Mouse (Mus musculus): ENCODE measurements at regions not wholly inside any gene's neighbourhood (a gene's known extent, or its start where the extent isn't known, plus 50 kb on each side); places are given as distances from the start of the nearest gene placed in this dataset.

DNA sequence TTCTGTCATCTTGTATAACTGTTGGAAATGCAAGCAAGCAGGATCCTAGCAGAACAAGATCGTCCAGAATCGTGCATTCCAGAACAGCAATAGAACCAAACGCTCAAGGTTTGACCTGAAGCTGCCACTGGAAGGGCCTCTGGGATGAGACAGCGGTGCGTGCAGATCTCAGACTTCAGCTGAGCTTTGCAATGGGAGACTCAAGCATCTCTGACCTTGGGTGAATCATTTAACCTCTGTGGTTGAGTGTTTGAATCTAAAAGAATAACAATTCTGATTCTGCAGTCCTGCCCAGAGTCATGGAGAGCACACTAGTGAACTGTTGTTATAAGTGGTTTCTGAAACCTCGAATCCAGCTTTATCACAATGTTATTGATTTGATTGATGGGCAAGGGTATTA, 159.4 kb upstream of the Lef1 start:
- TF ChIP-seq CTCF (IDR thresholded peaks at IDR 0.05; ENCODE audit: control insufficient read depth, insufficient read depth, insufficient read length) (no peak), USF1 (IDR thresholded peaks at IDR 0.05; ENCODE audit: low read depth) (no peak), MAX (IDR thresholded peaks at IDR 0.05) (peak; percentile 46), MYOG (IDR thresholded peaks at IDR 0.05; ENCODE audit: control insufficient read depth, extremely low read depth, insufficient read length) (no peak), CEBPB (IDR thresholded peaks at IDR 0.05; ENCODE audit: low read depth) (no peak), MYOD1 (IDR thresholded peaks at IDR 0.05; ENCODE audit: control insufficient read depth, insufficient read length, low read depth) (peak; percentile 4)
